Mouse (Mus musculus): ENCODE data around the gene Krt1.

Krt1 gene

DNA sequence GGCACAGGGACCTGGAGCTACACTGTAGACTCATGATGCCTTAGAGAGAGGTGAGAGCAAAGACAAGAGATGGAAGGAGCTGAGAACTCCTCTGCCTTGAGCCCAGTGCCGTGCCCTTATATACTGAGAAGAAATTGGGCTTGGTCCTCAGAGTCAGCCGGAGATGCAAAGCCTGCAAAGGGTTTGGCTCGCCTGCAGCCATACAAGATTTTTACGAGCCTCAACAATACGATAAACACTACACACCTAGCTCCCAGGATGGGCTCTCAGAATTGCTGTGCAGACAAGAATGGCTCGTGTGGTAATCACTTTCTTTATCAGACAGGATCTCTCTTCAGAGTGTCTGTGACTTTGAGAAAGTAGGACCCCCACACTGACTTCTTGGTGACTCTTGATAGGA lies at the start of gene Krt1:
Gene Krt1 (minus strand): TSS at position 101 of the 400 bp plus-strand sequence.
- no peak for TF ChIP-seq GATA4 (IDR thresholded peaks at IDR 0.05; ENCODE audit: insufficient replicate concordance, low read length)

- TF ChIP-seq GATA4 (IDR thresholded peaks at IDR 0.05; ENCODE audit: insufficient replicate concordance, low read length): no peak
Observed at GRCm38 (mm10) chr15:101895216-101895615, 44.6 kb upstream of the Krt1 start.

DNA sequence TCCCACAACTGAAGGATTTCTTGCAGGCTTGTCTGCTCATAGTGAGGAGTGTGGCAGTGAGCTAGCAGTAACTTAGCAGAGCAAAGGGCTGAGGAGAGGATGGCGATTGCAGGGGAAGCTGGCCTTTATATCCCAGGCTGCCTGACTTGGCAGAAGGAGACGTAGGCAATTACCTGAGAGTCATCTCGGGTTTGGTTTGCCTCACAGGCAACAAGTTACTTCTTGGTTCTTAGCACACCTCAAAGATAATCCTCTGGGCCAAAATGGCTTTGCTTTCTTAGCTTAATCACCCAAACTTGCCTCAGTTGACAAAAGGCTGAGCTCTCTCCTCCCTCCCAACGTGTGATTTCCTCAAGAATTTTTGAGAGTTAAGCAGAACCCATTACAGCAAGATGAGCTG lies 42.2 kb upstream of the Krt1 start, which contains the start of gene Krt76:
Gene Krt76 (minus strand): TSS at position 101 of the 400 bp plus-strand sequence.
- TF ChIP-seq GATA4 (IDR thresholded peaks at IDR 0.05; ENCODE audit: insufficient replicate concordance, low read length): no peak

- TF ChIP-seq GATA4 (IDR thresholded peaks at IDR 0.05; ENCODE audit: insufficient replicate concordance, low read length): no peak
Observed at GRCm38 (mm10) chr15:101879776-101880175, 29.2 kb upstream of the Krt1 start.

- TF ChIP-seq GATA4 (IDR thresholded peaks at IDR 0.05; ENCODE audit: insufficient replicate concordance, low read length): no peak
Observed at GRCm38 (mm10) chr15:101878041-101878440, 27.4 kb upstream of the Krt1 start.

DNA sequence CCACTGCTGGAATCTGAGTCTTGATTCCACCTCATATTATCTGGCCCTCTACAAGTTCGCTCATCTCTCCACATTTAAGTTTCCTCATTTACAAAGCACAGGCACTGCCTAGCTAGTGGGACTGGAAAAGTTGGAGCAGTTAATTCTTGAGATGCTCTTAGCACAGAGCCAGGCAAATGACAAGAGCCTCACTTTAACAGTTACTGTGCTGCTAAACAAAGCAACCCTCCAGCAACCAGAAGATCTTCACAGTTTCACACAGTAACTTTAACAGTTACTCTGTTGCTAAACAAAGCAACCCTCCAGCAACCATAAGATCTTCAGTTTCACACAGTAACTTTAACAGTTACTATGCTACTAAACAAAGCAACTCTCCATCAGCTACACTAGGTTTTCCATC lies 23.8 kb upstream of the Krt1 start:
- TF ChIP-seq GATA4 (IDR thresholded peaks at IDR 0.05; ENCODE audit: insufficient replicate concordance, low read length): no peak

DNA sequence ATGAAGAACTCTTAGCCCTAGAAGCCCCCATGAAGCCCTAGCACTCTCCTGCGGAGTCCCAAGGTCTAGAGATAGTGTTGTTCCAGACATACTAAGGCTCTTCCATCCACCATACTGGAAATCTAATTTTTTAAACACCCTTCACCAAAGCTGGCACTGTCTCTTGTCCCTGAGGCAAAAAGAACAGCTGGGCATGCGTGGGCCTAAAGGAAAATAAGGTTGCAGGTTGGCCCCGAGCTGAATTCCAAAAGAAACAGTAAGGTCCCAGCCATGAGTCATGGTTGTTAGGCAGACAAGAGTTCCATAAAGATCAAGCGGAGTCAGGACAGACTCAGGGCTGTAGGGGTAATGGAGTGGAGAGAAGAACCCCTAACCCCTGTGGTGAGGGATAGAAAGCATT lies 22.6 kb upstream of the Krt1 start:
- no peak for TF ChIP-seq GATA4 (IDR thresholded peaks at IDR 0.05; ENCODE audit: insufficient replicate concordance, low read length)

DNA sequence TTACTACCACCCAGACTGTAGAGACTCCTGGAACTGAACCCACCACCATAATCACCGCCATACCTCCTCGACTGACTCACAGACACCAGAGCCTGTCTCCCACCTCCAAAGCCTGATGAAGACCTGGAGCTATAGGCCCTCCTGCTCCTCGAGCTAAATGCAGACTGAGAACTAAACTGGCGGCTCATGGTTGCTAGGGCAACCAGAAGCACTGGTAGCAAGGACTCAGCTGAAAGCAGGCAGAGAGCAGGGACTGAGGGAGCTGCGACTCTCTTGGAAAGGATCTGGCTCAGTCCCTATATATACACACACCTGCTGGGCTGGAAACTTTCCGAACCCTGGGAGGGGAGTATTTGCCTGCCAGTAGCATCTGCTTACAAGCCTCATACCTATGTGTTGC lies 18.8 kb upstream of the Krt1 start, which contains the start of gene Krt77:
Gene Krt77 (minus strand): TSS at position 275 of the 400 bp plus-strand sequence.
- no peak for TF ChIP-seq GATA4 (IDR thresholded peaks at IDR 0.05; ENCODE audit: insufficient replicate concordance, low read length)

DNA sequence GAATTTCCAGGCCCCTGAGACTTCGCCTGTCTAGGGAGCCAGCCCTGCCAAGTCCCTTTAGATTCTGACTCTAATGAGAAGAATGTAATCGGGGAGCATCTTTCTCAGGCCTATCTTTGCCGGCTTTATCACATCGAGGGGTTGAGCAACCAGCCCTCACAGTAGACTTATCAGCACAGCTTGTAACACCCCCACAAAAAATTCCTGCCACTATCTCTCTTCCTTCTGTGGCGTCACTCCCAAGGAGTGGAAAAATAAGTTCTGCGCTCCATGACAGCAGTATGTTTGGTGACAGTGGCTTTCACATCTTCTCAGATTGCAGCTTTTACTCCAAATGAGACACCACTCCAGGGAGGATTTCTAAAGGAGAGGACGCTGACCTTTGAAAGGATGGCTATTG lies 16.2 kb upstream of the Krt1 start:
- TF ChIP-seq GATA4 (IDR thresholded peaks at IDR 0.05; ENCODE audit: insufficient replicate concordance, low read length): no peak

DNA sequence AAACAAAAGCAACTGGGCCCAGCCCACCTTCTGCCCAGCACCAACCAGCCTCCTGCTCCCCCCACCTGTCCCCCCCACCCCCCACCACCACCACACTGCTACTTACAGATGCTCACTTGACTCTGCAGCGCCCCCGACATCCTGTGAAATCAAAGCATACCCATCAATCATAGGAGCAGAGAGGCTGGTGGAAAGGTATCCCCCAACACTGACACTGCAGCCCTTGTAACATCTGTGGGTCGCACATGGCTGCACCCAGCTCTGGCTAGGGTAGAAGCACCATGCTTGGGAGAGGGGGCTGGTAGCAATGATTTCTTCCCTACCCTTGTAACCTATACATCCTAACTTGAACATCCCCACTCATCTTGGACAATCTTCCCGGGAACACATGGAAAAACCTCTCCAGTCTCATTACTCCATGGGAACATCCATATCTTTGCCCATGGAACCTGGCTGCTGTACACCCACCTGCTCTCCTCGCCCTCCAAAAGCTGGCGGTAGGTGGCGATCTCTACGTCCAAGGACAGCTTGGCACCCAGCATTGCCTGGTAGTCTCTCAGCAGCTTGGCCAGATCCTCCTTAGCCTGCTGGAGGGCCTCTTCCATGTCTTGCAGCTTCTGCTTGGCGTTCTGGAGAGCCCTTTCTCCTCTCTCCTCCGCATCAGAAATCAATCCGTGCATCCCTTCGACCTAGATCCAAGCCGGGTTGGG lies 10.0 kb upstream of the Krt1 start:
- TF ChIP-seq GATA4 (IDR thresholded peaks at IDR 0.05; ENCODE audit: insufficient replicate concordance, low read length): no peak

- no peak for TF ChIP-seq GATA4 (IDR thresholded peaks at IDR 0.05; ENCODE audit: insufficient replicate concordance, low read length)
Observed at GRCm38 (mm10) chr15:101859735-101860170, 9.2 kb upstream of the Krt1 start.

DNA sequence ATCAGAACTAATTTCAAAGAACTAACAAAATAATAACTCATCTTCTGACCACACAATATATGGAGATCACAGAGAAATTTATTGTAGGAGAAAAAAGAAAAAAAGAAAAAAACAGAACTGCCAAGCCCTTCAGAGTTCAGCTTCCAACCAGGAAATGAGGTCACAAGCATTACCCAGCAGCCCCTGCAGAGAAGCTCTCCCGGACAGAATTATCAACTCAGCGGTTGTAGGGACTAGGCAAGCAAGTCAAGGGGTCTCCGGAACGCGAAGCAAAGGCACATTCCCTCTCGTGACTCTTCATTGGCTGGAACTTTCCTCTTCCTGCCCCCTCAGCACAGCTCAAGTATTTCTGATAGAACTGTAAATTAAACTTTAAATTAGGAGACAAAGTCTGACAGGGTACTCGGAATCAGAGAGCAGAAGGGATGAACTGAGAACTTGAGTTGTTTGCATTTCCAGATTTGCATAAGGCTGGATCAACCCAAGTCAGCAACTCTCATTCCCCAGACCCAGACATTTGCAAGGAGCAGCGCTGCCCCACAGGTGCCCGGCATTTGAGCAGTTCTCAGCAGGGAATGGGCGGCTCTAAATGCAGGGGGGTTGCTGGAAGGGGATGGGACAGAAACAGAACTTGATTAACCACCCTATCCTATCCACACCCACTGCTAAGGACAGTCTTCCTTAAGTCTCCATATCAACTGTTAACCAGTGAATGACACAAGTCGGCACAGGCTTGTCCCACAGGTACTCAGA lies 8.3 kb upstream of the Krt1 start:
- TF ChIP-seq GATA4 (IDR thresholded peaks at IDR 0.05; ENCODE audit: insufficient replicate concordance, low read length): no peak

- TF ChIP-seq GATA4 (IDR thresholded peaks at IDR 0.05; ENCODE audit: insufficient replicate concordance, low read length): no peak
Observed at GRCm38 (mm10) chr15:101856696-101857095, 6.1 kb upstream of the Krt1 start.

DNA sequence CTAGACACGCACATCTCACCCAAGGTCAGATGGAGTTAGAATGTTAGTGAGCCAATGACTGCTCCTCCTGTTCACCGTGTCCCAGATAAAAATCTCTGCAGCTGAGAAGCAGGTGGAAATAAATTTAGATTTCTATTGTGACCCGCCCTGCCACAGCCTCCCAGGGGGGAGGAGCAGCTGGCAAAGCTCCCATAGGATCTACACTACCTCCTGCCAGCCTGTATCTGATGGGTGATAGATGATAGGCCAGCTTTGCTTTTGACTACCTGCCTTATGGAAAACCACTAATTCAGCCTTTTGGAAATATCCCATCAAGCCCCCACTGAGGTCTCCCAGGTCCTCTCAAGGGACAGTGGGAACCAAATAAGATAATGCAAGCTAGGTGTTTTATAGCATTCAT lies 5.1 kb upstream of the Krt1 start:
- TF ChIP-seq GATA4 (IDR thresholded peaks at IDR 0.05; ENCODE audit: insufficient replicate concordance, low read length): no peak

- no peak for TF ChIP-seq GATA4 (IDR thresholded peaks at IDR 0.05; ENCODE audit: insufficient replicate concordance, low read length)
Observed at GRCm38 (mm10) chr15:101854294-101854693, 3.7 kb upstream of the Krt1 start.

DNA sequence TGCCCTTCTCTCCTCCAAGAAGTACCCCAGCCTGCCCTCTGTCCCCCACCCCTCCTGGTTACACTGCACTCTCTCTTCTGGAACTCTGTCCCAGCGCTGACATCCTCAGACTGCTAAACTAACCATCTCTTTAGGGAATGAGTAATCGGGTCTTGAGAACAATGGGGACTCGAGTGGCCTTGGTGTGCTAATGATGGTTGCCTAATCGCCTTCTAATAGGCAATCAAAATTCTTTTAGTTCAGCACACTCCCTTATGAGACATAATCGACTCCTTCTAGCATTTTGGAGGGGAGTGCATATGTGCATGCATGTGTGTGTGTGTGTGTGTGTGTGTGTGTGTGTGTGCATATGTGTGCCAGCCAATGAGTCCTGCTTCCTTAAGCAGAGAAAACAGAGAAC lies 2.0 kb upstream of the Krt1 start:
- TF ChIP-seq GATA4 (IDR thresholded peaks at IDR 0.05; ENCODE audit: insufficient replicate concordance, low read length): no peak
